Mouse (Mus musculus) gastrocnemius, postnatal 36 days (tissue): ENCODE data around the gene Rnf215. TPM values are rescaled to one million over a fixed set of nuclear protein-coding genes. Genes with fewer than 3 reads are reported as not detected.
"Not testable (repeated sequence)": the region's sequence is repeated elsewhere in the genome, so short reads cannot be mapped to it uniquely, and the experiment has no call there.

Experiments
- DNase-seq, 2 experiments: peaks; one replicate each; pipeline ENCODE4 v3.0.0; 2022
- intact Hi-C: fragments of 180-260 bp; cut with DNase I; formaldehyde crosslinking; loops from one replicate; pipeline ENCODE4 v1.15.1; 2025
- total RNA-seq, 2 experiments: library from RNA; stranded (reverse); gene quantifications; 2 replicates each; pipeline ENCODE4 v1.2.3; 2021

Gene Rnf215
- total RNA-seq, 2 experiments from 2014 or later = 4.4 to 5.5 TPM

DNA sequence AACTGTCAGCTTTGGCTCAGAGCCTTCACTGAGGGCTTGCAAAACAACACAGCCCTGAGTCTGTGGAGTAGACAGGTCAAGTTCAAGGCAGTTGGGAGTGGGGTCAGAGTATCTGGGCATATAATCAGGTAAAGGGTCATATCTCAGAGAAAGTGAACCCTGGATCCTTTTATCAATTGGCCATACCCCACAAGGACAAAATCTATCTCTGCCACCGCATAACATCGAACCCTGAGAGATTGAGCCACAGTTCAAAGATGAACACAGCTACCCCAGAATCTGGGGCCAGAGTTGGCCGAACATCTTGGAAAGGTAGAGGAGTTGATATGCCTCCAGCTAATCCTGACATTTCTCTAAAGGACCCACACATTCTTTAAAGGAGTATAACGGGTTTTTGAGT, 23.0 kb upstream of the Rnf215 start:
- intact Hi-C loops = no loop called here
- no peak for DNase-seq

DNA sequence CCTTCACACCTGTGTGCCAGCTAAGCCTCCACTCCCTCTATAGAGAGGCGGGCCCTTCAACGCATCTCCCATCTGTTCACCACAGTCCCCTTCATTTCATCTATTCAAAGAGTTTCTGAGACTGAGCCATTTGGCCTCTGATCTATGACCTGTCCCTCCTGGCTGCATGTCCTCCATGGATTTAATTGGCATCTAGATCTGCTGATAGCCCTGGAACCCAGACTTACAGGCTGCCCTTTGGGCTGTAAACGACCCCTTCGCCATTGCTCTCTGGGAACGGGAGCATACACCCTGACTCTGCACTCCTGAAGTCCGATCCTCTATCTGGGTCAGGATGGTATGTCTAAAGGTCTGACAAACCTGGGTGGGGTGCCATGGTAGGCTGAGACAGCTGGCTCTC, 22.1 kb upstream of the Rnf215 start:
- intact Hi-C loops = no loop called here
- no peak for DNase-seq

DNA sequence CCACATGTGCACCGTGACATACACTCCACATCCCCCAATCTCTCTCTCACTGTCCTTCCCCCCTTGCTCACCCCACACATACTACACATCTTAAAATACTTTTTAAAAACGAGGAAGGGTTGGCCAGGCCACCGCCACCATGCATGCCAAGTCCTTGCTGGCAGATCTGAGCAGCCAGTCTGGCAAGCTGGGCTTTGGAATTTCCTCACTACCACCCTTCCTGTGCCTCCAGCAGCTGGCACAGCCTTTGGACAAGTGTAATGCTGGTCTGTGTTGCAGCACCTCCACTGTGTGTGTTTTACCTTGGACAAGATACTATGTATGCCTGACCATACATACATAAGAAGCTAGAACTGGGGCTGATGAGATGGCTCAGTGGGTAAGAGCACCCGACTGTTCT, 21.5 kb upstream of the Rnf215 start:
- intact Hi-C loops = no loop called here
- no peak for DNase-seq

DNA sequence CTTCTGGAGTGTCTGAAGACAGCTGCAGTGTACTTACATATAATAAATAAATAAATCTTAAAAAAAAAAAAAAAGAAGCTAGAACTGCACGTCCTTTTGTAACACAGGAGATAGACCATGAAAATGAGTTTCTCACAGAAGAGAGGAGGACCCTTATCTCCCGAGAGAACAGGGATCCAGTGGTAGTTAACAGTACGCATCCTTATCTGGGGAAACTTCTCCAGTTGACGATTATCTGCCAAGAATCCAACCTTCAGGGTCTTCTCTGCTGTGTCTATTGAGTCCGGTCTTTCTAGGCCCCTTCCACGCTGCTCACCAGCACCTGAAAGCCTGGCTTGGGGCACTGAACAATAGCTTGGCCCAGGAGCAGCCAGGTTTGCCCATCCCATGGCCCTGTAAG, 21.0 kb upstream of the Rnf215 start:
- intact Hi-C loops = no loop called here
- DNase-seq = no peak

DNA sequence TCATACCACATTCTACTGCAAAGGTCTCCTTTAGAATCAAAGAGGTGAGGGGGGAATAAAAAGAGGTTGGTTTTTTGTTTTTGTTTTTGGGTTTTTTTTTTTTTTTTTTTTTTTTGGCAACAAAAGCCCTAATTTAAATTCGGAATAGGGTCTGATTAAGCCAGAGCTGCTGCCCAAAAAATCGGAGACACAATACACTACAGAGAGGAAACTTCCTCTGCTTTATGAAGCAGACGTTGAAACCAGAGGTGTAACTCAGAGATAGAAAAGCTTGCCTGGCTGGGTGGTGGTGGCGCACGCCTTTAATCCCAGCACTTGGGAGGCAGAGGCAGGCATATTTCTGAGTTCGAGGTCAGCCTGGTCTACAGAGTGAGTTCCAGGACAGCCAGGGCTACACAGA, 20.5 kb upstream of the Rnf215 start:
- intact Hi-C loops, DNase-seq: not testable (repeated sequence)

DNA sequence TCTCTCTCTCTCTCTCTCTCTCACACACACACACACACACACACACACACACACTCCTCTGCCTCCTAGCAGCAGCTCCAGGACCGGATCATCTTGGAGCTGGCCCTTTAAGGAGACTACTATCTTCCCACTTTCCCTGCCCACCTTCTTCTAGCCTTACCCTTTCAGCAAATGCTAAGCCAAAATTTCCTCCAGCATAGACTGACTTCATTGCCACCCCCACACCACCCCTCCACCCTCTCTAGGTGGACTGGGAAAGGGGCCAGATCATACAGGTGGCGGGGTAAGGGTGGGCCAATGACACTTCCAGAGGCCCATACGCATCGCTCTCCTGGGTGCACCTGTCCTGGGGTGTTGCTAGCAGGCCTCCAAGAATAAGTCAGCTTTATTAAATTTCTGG, 19.6 kb upstream of the Rnf215 start:
- DNase-seq = no peak
- intact Hi-C loops = no loop called here

DNA sequence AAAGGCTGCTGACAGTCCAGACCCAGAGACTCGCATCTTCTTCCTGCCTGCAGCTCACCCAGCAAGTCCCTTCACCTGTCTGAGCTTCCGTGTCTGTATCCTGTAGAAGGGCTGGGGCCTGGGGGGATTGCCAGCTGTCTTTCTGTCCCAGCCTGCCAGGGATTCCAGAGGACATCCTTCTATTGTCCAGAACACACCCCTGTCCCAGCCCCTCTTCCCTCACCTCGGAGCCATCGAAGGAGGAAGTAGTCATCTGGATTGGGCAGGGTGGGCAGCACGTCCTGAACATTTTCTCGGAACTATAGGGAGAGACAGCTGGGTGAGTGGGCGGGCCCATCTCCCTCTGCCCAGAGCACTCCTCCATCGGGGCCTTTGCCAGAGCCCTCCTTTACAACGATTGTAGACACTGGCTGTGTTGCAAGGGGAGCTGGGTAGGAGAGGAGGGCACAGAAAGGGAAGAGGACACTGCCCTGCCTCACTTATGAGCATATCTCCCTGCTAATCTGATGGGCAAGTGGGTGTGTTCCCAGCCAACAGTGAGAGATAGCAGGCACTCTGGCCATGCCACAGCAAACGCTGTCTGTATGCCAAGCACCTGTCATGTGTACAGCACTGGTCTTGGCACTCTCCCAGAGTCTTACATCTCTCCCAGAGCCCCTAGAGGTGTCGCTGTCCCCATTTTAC, 18.4 kb upstream of the Rnf215 start:
- DNase-seq = no peak
- intact Hi-C loops = no loop called here

DNA sequence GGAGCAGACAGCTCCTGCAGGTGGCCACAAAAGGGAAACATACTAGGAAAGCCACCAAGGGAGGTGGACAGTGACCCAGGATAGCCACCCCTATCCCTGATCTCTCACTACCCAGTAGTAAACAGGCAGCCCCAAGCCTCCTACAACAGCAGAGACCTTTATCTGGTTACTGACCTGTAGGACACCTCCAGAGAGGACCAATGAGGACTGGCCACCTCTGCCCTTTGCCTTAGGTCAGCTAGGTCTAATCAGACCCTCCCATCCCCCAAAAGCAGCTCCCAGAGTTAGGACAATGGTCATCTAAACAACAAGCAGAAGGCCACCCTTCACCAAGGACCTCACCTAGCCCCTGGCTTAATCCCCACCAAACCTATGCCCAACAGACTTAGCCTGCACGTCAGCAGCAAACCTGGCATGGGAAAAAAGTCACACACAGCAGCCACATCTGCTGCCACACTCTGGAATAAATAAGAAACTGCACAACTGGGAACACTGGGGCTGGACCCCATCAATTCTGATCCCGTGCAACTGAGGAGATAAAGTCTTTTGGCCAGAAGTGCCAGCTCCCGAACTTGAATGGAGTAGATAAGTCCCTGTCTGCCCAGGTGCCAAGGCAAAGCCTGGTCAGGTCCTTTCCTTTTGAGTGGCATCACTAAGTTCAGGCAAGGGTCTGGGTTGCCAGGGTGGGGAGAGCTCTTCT, 17.5 kb upstream of the Rnf215 start:
- intact Hi-C loops = no loop called here
- no peak for DNase-seq

DNA sequence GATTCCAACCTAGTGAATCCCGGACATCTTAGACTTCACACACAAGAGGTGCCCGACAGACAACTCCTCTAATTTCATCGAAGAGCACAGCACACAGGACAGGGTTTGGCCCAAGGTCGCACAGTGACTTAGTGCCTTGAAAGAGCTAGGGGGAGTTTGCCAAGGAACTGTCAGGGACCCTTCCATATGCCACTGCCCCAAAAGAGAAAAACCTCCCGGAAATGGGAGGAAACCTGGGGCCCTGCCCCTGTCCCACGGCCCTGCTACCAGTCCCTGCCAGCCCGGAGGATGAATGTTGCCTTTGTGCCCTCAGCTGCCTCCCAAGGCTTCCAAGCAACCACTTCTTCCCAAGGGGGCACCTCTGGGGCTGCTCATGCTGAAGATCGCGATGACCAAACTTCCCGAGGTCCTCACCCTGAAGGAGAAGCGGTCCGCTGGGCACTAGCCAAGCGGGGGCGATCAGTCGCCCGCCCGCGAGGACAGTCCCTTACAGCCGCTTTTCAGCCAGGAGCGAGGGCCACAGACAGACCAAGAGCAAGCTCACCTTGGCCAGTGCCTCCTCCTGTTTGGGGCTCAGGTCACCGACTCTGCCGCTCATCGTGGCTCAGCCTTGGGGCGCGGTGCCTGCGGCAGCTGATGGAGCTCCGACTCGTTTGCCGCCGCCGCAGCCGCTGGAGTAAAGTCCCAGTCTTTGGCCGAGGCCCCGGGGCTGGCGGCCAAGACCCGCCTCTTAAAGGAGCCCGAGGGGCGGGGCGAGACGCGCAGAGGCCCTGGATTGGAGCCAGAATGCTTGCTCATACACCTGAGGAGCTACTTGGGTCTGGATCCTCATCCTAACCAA, 16.7 kb upstream of the Rnf215 start:
- intact Hi-C loops = no loop called here
- DNase-seq = peak; percentile 30 to 49

DNA sequence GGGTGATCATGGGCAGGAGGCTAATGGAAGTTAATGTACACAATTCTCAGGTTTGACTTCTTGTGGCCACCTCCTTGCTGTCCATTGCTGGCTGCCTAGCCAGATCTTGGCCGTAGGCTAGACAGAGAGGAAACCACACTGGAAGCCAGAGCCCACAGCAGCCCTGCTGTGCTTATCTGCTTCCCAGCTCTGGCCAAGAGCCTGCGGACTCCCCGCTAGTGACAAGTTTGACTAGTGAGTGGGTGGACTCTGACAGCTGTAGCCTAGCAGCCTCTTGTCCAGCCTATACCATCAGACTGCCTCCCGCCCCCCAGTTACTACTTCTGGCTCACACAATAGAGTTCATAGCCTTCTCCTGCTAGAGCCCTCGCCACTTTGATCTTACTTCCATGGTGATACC, 15.4 kb upstream of the Rnf215 start:
- DNase-seq = no peak
- intact Hi-C loops = no loop called here

DNA sequence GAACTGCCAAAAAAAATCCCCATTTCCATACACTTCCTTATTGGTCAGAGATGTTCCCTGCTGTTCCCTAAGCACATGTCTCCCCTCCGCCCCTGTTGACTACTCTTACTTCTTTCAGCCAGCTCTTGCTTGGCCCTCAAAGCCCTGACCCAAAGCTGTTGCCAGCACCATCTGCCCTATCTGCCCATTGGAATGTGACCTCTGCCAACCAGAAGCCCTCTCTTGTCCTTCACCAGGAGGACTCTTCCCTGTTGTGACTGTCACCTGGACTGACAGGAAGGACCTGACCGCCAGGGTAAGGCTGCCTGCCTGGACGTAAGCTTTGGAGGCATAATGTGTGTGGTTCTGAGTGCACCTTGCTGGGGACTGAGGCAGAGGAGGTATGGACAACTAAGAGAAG, 13.3 kb upstream of the Rnf215 start:
- no peak for DNase-seq
- intact Hi-C loops = loop anchor here (2.0 kb wide), 1 partner anchor 27 kb away; the partner anchor contains the start of gene Mtfp1

DNA sequence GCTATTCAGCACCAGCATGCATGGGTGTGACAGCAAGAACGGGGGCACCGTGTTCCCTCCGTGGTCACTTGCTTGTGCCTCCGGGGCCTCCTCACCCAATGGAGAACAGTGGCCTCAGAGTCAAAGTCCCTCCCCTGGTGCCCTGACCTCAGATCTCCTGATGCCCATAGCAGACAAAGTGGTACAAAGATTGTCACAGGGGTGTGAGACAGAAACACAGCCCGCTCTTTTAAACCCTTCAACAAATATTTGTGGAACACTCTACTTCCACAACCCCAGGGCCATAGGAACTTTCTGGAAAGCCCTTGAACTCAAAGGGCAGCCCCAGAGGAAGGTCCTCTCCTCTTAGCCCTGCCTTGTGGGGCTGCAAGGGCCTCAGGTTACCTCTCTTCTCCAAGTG, 12.8 kb upstream of the Rnf215 start:
- DNase-seq = no peak
- intact Hi-C loops = loop anchor here (2.0 kb wide), 1 partner anchor 27 kb away; the partner anchor contains the start of gene Mtfp1

DNA sequence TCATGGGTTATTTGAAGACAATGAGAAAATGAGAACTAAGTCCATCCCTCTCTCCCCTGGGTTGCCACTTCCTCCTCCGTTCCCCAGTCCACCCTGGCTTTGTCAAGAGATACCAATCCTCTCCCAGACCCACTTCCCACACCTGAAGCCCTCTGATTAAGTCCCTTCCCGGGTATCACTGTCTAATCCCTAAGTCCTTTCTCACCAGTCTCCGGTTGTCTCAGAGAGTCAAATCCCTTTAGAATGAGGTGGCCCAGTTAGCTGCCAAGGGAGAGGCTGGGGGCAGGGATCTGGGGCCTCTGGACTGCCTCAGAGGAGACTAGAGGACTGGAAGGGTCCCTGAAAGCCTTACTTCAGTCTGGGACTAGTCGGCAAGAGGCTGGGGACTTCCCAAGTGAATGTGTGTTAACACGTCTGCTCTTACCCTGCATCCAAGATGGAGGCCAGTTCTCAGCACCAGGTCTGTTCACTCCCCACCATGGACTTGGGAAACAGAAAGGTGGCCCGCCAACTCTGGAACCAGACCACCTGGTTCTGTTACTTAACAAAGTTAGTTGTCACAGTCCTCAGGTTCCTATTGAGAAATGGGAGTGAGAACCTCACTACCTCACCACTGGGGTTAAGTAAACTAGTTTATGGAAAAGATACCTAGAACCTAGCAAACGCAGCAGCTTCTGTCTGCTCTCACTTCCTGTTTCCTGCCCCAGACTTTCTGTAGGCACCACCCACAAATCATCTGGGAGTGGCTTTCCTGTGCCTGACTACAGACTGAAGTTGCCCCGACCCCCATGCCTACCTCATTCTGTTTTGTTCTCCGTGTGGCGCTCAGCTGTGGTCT, 12.0 kb upstream of the Rnf215 start, which contains the start of gene Sec14l2:
Sec14l2 (minus strand) TSS at position 674 of the 838 bp plus-strand sequence.
- no peak for DNase-seq
- intact Hi-C loops = loop anchor here (2.0 kb wide), 1 partner anchor 28 kb away; the partner anchor contains the start of gene Mtfp1

DNA sequence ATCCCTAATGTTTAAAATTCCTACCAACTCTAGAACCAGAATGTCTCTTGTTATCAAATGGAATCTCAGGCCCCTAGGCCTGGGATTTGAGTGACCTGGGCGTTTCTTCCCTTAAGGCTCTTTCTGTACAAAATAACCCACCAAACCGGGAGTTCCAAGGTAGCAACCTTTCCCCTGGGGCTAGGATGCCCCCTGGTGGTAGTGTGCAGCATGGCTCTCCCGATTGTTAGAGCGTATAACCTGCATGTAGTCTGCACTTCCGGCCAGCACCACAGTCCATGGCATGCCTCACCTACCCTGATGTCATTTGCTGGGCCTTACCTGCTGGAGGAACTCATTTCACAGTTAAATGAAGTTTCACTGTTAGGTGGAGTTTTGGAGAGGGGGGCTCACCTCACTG, 11.1 kb upstream of the Rnf215 start:
- no peak for DNase-seq
- intact Hi-C loops = loop anchor here (2.0 kb wide), 1 partner anchor 29 kb away; the partner anchor contains the start of gene Mtfp1

DNA sequence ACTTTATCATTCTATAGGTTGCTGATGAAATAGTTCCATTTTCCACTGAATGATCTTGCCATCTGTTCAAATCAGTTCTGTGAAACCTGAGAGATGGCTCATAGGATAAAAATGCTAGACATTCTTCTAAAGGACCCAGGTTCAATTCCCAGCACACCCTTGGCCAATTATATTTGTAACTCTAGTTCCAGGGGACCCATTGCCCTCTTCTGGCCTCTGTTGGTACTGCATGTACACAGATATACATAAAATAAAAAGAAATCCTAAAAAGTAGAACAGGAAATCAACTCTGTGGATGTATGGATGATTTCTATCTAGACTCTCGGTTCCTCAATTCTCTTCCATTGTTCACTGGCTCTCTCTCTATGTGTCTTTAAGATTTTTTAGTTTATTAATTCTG, 7.9 kb upstream of the Rnf215 start:
- no peak for DNase-seq
- intact Hi-C loops = no loop called here

DNA sequence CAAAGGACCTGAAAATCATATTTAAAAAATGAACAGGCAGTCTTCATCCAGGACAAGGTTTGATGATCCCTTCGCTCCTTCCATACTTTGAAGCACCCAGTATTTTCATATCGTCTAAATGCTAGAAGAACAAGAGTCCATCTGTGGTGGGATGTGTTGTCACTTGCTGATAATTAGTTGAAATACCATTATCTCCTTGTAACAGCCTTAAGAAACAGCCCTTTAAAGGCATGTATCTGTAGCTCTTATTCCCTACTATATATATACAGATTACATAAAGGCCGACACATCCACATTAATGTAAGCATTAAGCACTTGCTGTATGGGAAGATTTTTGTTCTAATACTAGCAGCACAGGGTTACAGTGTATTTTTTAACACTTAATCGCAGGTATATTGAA, 6.5 kb upstream of the Rnf215 start:
- intact Hi-C loops, DNase-seq: not testable (repeated sequence)

DNA sequence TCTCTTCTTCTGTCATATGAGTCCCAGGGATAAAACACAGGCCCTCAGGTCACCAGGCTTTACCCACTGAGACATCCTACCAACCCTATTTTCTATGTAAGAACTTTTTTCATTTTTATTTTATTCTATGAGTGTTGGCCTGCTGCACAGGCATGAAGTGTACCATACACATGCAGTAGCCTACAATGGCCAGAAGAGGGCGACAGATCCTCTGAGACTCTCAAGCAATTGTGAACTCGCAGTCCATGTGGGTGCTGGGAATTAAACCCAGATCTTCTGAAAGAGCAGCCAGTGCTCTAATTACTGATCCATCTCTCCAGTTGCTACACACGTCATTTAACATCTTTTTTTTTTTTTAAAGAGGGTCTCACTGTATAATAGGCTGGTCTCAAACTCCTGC, 1.6 kb upstream of the Rnf215 start:
- no peak for DNase-seq
- intact Hi-C loops = no loop called here

DNA sequence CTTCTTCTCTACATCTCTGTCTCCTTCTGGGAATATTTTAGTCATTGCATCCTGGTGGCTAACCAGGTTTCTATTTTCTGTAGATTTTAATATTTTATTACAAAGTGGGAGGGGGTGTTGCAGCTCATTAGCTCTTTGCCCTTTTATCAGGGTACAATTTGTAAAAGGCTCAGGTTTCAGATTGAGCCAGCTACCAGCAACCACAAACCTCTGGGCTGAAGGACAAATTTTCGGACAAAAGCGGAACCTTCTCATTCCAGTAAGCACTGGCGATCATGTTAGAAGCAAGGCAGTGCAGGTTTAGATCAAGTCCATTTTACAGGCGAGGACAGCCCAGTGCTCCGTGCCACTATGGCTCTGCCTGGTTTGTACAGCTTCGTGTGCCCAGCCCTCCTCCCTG, 602 bp upstream of the Rnf215 start:
- DNase-seq = no peak
- intact Hi-C loops = loop anchor here (2.0 kb wide), 1 partner anchor 24 kb away; no protein-coding TSS in a partner anchor

DNA sequence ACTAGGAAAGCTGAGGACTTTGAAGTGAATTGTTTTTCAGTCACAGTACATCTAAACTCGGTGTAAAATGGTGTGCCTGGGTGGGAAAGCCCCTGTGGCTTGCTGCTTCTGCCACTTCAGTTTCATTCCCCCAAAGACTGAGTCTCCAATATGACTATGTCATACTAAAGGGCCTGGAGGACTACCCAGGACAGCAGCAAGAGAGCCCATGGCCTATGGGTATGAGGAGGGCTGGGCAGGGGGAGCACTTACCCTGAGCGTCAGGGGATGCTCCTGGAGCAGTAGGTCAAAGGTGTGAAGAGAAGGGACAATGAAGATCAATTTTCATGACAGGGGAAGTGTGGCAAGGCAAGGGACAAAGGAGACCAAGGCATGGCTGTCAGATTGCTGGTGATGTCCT, 4.0 kb downstream of the Rnf215 start:
- intact Hi-C loops = loop anchor here (5.0 kb wide), 2 partner anchors 33 to 283 kb away; no protein-coding TSS in a partner anchor
- no peak for DNase-seq

DNA sequence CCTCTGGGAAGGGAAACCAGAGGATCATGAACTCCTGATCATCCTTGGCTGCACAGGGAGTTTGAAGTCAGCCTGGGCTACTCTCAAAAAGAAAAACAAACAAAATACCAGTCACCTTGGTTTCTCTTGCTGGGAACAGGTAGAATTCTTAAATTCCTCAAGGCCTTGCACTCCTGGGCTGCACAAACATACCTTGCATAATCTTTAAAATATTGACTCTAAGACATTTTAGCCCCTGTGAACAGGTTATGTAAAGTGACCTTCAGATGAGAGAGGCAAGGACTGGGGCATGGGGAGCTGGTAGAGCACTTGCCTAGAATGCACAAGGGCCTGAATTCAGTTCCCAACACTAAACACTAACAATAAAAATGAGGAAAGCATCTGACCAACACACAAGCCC, 6.5 kb downstream of the Rnf215 start:
- intact Hi-C loops = no loop called here
- no peak for DNase-seq
